In the genomic region with DNA sequence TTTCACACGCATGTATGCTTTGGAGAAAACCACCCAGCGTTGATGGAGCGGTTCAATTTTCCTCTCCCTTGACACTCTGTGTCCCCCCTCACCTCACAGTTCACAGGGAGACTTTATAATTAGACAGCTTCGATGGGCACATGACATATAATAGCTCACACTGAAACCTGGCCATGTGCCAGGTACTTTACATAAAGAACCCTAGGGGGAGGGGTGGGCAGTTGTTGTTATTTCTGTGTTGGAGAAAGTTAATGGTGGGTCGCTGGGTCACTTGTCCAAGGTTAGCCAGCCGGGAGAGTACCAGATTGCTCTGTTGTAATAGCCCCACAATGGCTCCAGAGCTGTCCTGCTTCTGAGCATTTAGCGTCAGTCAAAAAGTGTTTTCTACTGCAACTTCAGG, we compare ENCODE assay signal across 12 mouse cellular contexts.
A peak's percentile ranks its signal among the peaks of the same experiment; 100 is the strongest.
DNase-seq lines count a peak whose midpoint lies in the region; ATAC-seq and TF ChIP-seq lines count a peak whose summit lies in the region.
"Had no signal": no experiment of that assay in that cellular context is flagged by ENCODE, and none has a peak within 500 bp of the region (broad histone marks: within the 10 kb centered on the region; RNA-seq: fewer than 3 reads in every experiment).

No protein-coding gene starts in this region.

- TF ChIP-seq POLR2A in cerebellum, adult 2 months (IDR thresholded peaks at IDR 0.05; ENCODE audit: borderline replicate concordance, insufficient read depth, low read length): no peak

- no peaks in the 10 kb centered on the region for H3K4me1 ChIP-seq in cerebellum, adult 2 months (ENCODE audit: control insufficient read depth, insufficient read depth, low read length)
- peaks cover 8% of the 10 kb centered on the region for H3K4me1 ChIP-seq in hindbrain, embryonic 13.5 days (replicated peaks)
- H3K4me1 ChIP-seq in hindbrain, embryonic 10.5 days (replicated peaks): 0 out of 2 replicates have a peak, but pooled peaks cover 3% of the 10 kb centered on the region
- 0 out of 2 replicates have a peak, but pooled peaks cover 5% of the 10 kb centered on the region for H3K4me1 ChIP-seq in forebrain, postnatal 0 days (ENCODE audit: insufficient read depth)

- no peaks in the 10 kb centered on the region for H3K27me3 ChIP-seq in cerebellum, adult 2 months (ENCODE audit: control insufficient read depth, insufficient read depth, low read length)
- no peaks in the 10 kb centered on the region for H3K27me3 ChIP-seq in hindbrain, embryonic 13.5 days
- peaks cover 4% of the 10 kb centered on the region; the same call in 1 of the 2 replicates for H3K27me3 ChIP-seq in hindbrain, embryonic 10.5 days (ENCODE audit: insufficient read depth, poor library complexity, severe bottlenecking)
- H3K27me3 ChIP-seq in forebrain, postnatal 0 days (ENCODE audit: insufficient read depth, low read length): no peaks in the 10 kb centered on the region; the same call in 1 of the 2 replicates

- H3K9me3 ChIP-seq in hindbrain, embryonic 13.5 days: peaks cover 7% of the 10 kb centered on the region
- H3K9me3 ChIP-seq in hindbrain, embryonic 10.5 days: peaks cover 11% of the 10 kb centered on the region
- no peaks in the 10 kb centered on the region for H3K9me3 ChIP-seq in forebrain, postnatal 0 days (ENCODE audit: low read length)

- no peak overlapping the region for H3K27ac ChIP-seq in cerebellum, adult 2 months (ENCODE audit: insufficient read depth, low read length)
- no peak overlapping the region for H3K27ac ChIP-seq in hindbrain, embryonic 13.5 days
- H3K27ac ChIP-seq in hindbrain, embryonic 10.5 days: no peak overlapping the region
- no peak overlapping the region for H3K27ac ChIP-seq in forebrain, postnatal 0 days (ENCODE audit: low read depth, low read length)

- no peak overlapping the region for H3K9ac ChIP-seq in hindbrain, embryonic 13.5 days
- no peak overlapping the region for H3K9ac ChIP-seq in forebrain, postnatal 0 days

- no peak for TF ChIP-seq CTCF in cerebellum, adult 2 months (IDR thresholded peaks at IDR 0.05; ENCODE audit: borderline replicate concordance, insufficient read depth, low read depth, low read length)
- TF ChIP-seq CTCF in forebrain, postnatal 0 days (IDR thresholded peaks at IDR 0.05; ENCODE audit: low read depth): no peak

- H3K36me3 ChIP-seq in hindbrain, embryonic 13.5 days: no peaks in the 10 kb centered on the region
- H3K36me3 ChIP-seq in hindbrain, embryonic 10.5 days: no peaks in the 10 kb centered on the region
- no peaks in the 10 kb centered on the region for H3K36me3 ChIP-seq in forebrain, postnatal 0 days (ENCODE audit: insufficient read depth)

- peak; percentile 43; the same call in 1 of the 2 replicates for ATAC-seq in hindbrain, embryonic 13.5 days (ENCODE audit: low FRiP score)
- peak; percentile 34; the same call in 1 of the 2 replicates for ATAC-seq in forebrain, postnatal 0 days
- no peak for ATAC-seq in megakaryocyte, adult 5-6 weeks (ENCODE audit: poor library complexity, severe bottlenecking)

- H3K4me3 ChIP-seq in cerebellum, adult 2 months (replicated peaks; ENCODE audit: insufficient read depth, low read depth, low read length): no peak overlapping the region
- H3K4me3 ChIP-seq in hindbrain, embryonic 13.5 days: no peak overlapping the region
- H3K4me3 ChIP-seq in hindbrain, embryonic 10.5 days: no peak overlapping the region
- no peak overlapping the region for H3K4me3 ChIP-seq in forebrain, postnatal 0 days (ENCODE audit: low read depth, low read length)
- H3K4me3 ChIP-seq: myocyte had no signal

- DNase-seq in cerebellum, adult 9-10 months: peak; percentile 15
- no peak for DNase-seq in cerebellum, adult 2 months
- DNase-seq in hindbrain, embryonic 10.5 days (ENCODE audit: low spot score): no peak
- peak; percentile 40 for DNase-seq in forebrain, postnatal 0 days
- peak; percentile 50 for DNase-seq in kidney, postnatal 14 days
- no peak for DNase-seq in liver
- DNase-seq: adrenal gland, postnatal 10 days; lung, adult 2 months; right cerebral cortex, postnatal 4 days had no signal

- H3K4me2 ChIP-seq in hindbrain, embryonic 13.5 days: no peak overlapping the region
- H3K4me2 ChIP-seq in forebrain, postnatal 0 days (ENCODE audit: low read depth): no peak overlapping the region

- WGBS in cerebellum, adult 2 months: 46% methylated on average over 7 of the region's 7 CpGs
- WGBS in hindbrain, embryonic 13.5 days: 29% methylated on average over 7 of the region's 7 CpGs
- 80% methylated on average over 7 of the region's 7 CpGs for WGBS in hindbrain, embryonic 10.5 days
- WGBS in forebrain, postnatal 0 days: 18% methylated on average over 7 of the region's 7 CpGs

Comparison
In these comparisons a context has a peak if more than half of its experiments do, and no peak if none do; other contexts are left out.
1. DNase-seq: peak in cerebellum, adult 9-10 months (single experiment), forebrain, postnatal 0 days (single experiment) and kidney, postnatal 14 days (single experiment); none in cerebellum, adult 2 months (0 of 2), hindbrain, embryonic 10.5 days (single experiment) and liver (single experiment).